Mouse (Mus musculus) bone marrow, adult 2 months (tissue): ENCODE results near the gene Ost4. TPM values are rescaled to one million over a fixed set of nuclear protein-coding genes. Genes with fewer than 3 reads are reported as not detected.
A peak's percentile ranks its signal among the peaks of the same experiment; 100 is the strongest.

Experiments
- H3K27ac ChIP-seq: fragments of 200-500 bp; 2 replicates; pipeline ENCODE4 v1.5.1; 2012; ENCODE audit warnings: low read depth, mild to moderate bottlenecking, control low read depth, inconsistent platforms, low read length; ENCODE audit not compliant: control insufficient read depth, poor library complexity, insufficient read depth
- H3K4me1 ChIP-seq: fragments of 200-500 bp; 2 replicates; pipeline ENCODE4 v1.6.1; 2011; ENCODE audit warnings: low read length; ENCODE audit not compliant: control insufficient read depth, insufficient read depth
- H3K4me3 ChIP-seq: fragments of 200-500 bp; replicated peaks from 2 replicates; pipeline ENCODE3; 2011; ENCODE audit warnings: mild to moderate bottlenecking, low read depth, low read length, control low read depth; ENCODE audit not compliant: control insufficient read depth
- CTCF ChIP-seq: fragments of 200-500 bp; IDR thresholded peaks from 2 replicates; pipeline ENCODE4 v1.5.1; 2011; ENCODE audit warnings: low read length, control low read depth; ENCODE audit not compliant: control insufficient read depth, insufficient read depth
- POLR2A ChIP-seq: fragments of 200-500 bp; IDR thresholded peaks from 2 replicates; pipeline ENCODE4 v1.6.1; 2011; ENCODE audit warnings: low read depth, mild to moderate bottlenecking, control low read depth, low read length, borderline replicate concordance; ENCODE audit not compliant: control insufficient read depth
- WGBS: fragments of 180-500 bp; shearing (Covaris S2); methylation state at CpG from one replicate; pipeline ENCODE4 v1.1.7; 2018; 5-methylcytosine and 5-hydroxymethylcytosine counted together
- polyA plus RNA-seq: library from polyadenylated mRNA; stranded (reverse); fragments of >200 nt; gene quantifications from 2 replicates; pipeline ENCODE4 v1.2.4, GENCODE M21; 2011; ENCODE audit warnings: low replicate concordance; ENCODE audit not compliant: missing spikeins, insufficient read depth, insufficient read length

Ost4 gene
- polyA plus RNA-seq, 1 experiment, result 148 TPM

- Histone ChIP-seq H3K27ac (no peak overlapping the region), H3K4me1 (peaks cover 1% of the 10 kb centered on the region), H3K4me3 (peak overlapping the region; percentile 78)
- 27% methylated on average over 9 of the region's 9 CpGs for WGBS
- TF ChIP-seq POLR2A, result no peak
- no peak for TF ChIP-seq CTCF
Measured at GRCm38 (mm10) chr5:30868981-30869380, 38.6 kb downstream of the Ost4 start.

- TF ChIP-seq POLR2A (no peak), CTCF (no peak)
- WGBS, result 91% methylated on average over 3 of the region's 3 CpGs
- H3K4me3 ChIP-seq, result no peak within 1 kb of the TSS
- peak within 1 kb of the TSS; percentile 61; the same call in 1 of the 2 replicates for H3K27ac ChIP-seq
- H3K4me1 ChIP-seq, result peaks cover 1% of the 10 kb centered on the region
Measured at GRCm38 (mm10) chr5:30867712-30868111, 39.9 kb downstream of the Ost4 start, which contains the start of gene Tmem214. TSS of gene Tmem214 (plus strand) at chr5:30868012.

GRCm38 (mm10) chr5:30866871-30867270 lies 40.7 kb downstream of the Ost4 start:
- peaks cover 1% of the 10 kb centered on the region for H3K4me1 ChIP-seq
- no peak overlapping the region for H3K4me3 ChIP-seq
- no peak for TF ChIP-seq CTCF
- no peak for TF ChIP-seq POLR2A
- peak overlapping the region; percentile 61; the same call in 1 of the 2 replicates for H3K27ac ChIP-seq
- WGBS, result 35% methylated on average over 3 of the region's 3 CpGs

GRCm38 (mm10) chr5:30864322-30864721 lies 43.3 kb downstream of the Ost4 start:
- H3K27ac ChIP-seq, result no peak overlapping the region
- H3K4me3 ChIP-seq, result no peak overlapping the region
- no peak for TF ChIP-seq CTCF
- no peak for TF ChIP-seq POLR2A
- H3K4me1 ChIP-seq, result peaks cover 1% of the 10 kb centered on the region
- WGBS, result 76% methylated on average over 15 of the region's 15 CpGs

GRCm38 (mm10) chr5:30863852-30864251 lies 43.7 kb downstream of the Ost4 start:
- Histone ChIP-seq H3K4me1 (peaks cover 1% of the 10 kb centered on the region), H3K4me3 (no peak overlapping the region), H3K27ac (no peak overlapping the region)
- 59% methylated on average over 4 of the region's 4 CpGs for WGBS
- TF ChIP-seq POLR2A (no peak), CTCF (no peak)

- H3K27ac ChIP-seq, result no peak overlapping the region
- 79% methylated on average over 2 of the region's 2 CpGs for WGBS
- TF ChIP-seq CTCF, result no peak
- TF ChIP-seq POLR2A, result no peak
- no peaks in the 10 kb centered on the region for H3K4me1 ChIP-seq
- H3K4me3 ChIP-seq, result no peak overlapping the region
Measured at GRCm38 (mm10) chr5:30856124-30856523, 51.5 kb downstream of the Ost4 start.

Other genes starting within 250 kb of the Ost4 start
- gene Cenpa, start 241.0 kb downstream of the Ost4 start, polyA plus RNA-seq, result 161 and 187 TPM in 2 replicates
- gene Dpysl5, start 196.2 kb downstream of the Ost4 start, polyA plus RNA-seq, result 0.40 TPM in 1 of 2 replicates, not detected in the other
- 1.3 and 2.4 TPM in 2 replicates for gene Mapre3, start 93.1 kb downstream of the Ost4 start, polyA plus RNA-seq
- 15.3 and 29.1 TPM in 2 replicates for gene Tmem214, start 39.8 kb downstream of the Ost4 start, polyA plus RNA-seq
- 5.4 and 6.2 TPM in 2 replicates for gene Agbl5, start 19.1 kb downstream of the Ost4 start, polyA plus RNA-seq
- 9.3 and 17.6 TPM in 2 replicates for gene Emilin1, start 5.6 kb upstream of the Ost4 start, polyA plus RNA-seq
- 42.6 and 45.4 TPM in 2 replicates for gene Khk, start 13.6 kb upstream of the Ost4 start, polyA plus RNA-seq
- gene Cgref1, start 37.8 kb upstream of the Ost4 start, polyA plus RNA-seq, result 1.0 TPM in 1 of 2 replicates, not detected in the other
- gene Preb, start 52.6 kb upstream of the Ost4 start, polyA plus RNA-seq, result 138 and 214 TPM in 2 replicates
- gene Tcf23, start 60.9 kb upstream of the Ost4 start, polyA plus RNA-seq, result not detected in 2 replicates
- 53.2 and 95.6 TPM in 2 replicates for gene Atraid, start 140.5 kb upstream of the Ost4 start, polyA plus RNA-seq
- gene Slc5a6, start 141.1 kb upstream of the Ost4 start, polyA plus RNA-seq, result 1.6 and 3.6 TPM in 2 replicates
- 9.7 and 21.8 TPM in 2 replicates for gene Cad, start 147.0 kb upstream of the Ost4 start, polyA plus RNA-seq
- not detected in 2 replicates for gene Dnajc5g, start 198.5 kb upstream of the Ost4 start, polyA plus RNA-seq
- not detected in 2 replicates for gene Slc30a3, start 200.4 kb upstream of the Ost4 start, polyA plus RNA-seq
- not detected in 2 replicates for gene Trim54, start 208.9 kb upstream of the Ost4 start, polyA plus RNA-seq
- gene Ucn, start 231.0 kb upstream of the Ost4 start, polyA plus RNA-seq, result not detected in 2 replicates
- 5.3 and 14.4 TPM in 2 replicates for gene Mpv17, start 246.5 kb upstream of the Ost4 start, polyA plus RNA-seq